Mouse (Mus musculus) small intestine, adult 2 months (tissue): ENCODE measurements around the gene Ppp1r15b.

Experiments used
- CTCF ChIP-seq: fragments of 200-500 bp; IDR thresholded peaks from 2 replicates; pipeline ENCODE4 v1.5.1; 2012; ENCODE audit warnings: low read depth, mild to moderate bottlenecking, control low read depth, inconsistent platforms, low read length, moderate library complexity, mixed read lengths; ENCODE audit not compliant: insufficient replicate concordance, insufficient read length; ENCODE audit errors: extremely low read depth
- POLR2A ChIP-seq: fragments of 200-500 bp; IDR thresholded peaks from 2 replicates; pipeline ENCODE4 v1.6.1; 2012; ENCODE audit warnings: low read depth, mild to moderate bottlenecking, control low read depth, inconsistent platforms, low read length, moderate library complexity

GRCm38 (mm10) chr1:133150556-133150955, 19.6 kb downstream of the Ppp1r15b start:
- TF ChIP-seq CTCF (no peak), POLR2A (no peak)
